Comparison of ENCODE assay signal across 26 mouse cellular contexts in genomic region chr10:8064281-8064680, GRCm38 (mm10).
DNase-seq lines count a peak whose midpoint lies in the region; ATAC-seq and TF ChIP-seq lines count a peak whose summit lies in the region.
"Had no signal": no experiment of that assay in that cellular context is flagged by ENCODE, and none has a peak within 500 bp of the region (broad histone marks: within the 10 kb centered on the region; RNA-seq: fewer than 3 reads in every experiment).

No protein-coding gene starts in this region.

- H3K27ac ChIP-seq in forebrain, embryonic 16.5 days (ENCODE audit: low read length) = no peak overlapping the region
- no peak overlapping the region for H3K27ac ChIP-seq in forebrain, embryonic 12.5 days
- peak overlapping the region; percentile 8; the same call in 1 of the 2 replicates for H3K27ac ChIP-seq in layer of hippocampus, adult 2 months
- H3K27ac ChIP-seq: embryonic facial prominence, embryonic 10.5 days; embryonic facial prominence, embryonic 13.5 days; gastrocnemius, adult 2 months; hindbrain, embryonic 12.5 days had no signal

- no peak for TF ChIP-seq POLR2A in brain, embryonic 14.5 days (IDR thresholded peaks at IDR 0.05; ENCODE audit: borderline replicate concordance, extremely low read depth, insufficient read depth, insufficient read length, poor library complexity, severe bottlenecking)

- no peaks in the 10 kb centered on the region for H3K4me1 ChIP-seq in forebrain, embryonic 16.5 days (replicated peaks; ENCODE audit: control insufficient read depth, insufficient read depth, low read length)
- no peaks in the 10 kb centered on the region for H3K4me1 ChIP-seq in forebrain, embryonic 12.5 days
- H3K4me1 ChIP-seq: embryonic facial prominence, embryonic 10.5 days; hindbrain, embryonic 12.5 days had no signal

- ATAC-seq in forebrain, embryonic 16.5 days = peak; percentile 59
- ATAC-seq in forebrain, embryonic 12.5 days (ENCODE audit: low FRiP score) = no peak
- ATAC-seq: inflammation-experienced regulatory T-cells, adult 6 months; intestine, embryonic 16.5 days; Patski had no signal

- no peak overlapping the region for H3K4me3 ChIP-seq in forebrain, embryonic 16.5 days (replicated peaks; ENCODE audit: low read length)
- no peak overlapping the region for H3K4me3 ChIP-seq in forebrain, embryonic 12.5 days (replicated peaks)
- H3K4me3 ChIP-seq in layer of hippocampus, adult 2 months = no peak overlapping the region
- H3K4me3 ChIP-seq: embryonic facial prominence, embryonic 10.5 days; embryonic facial prominence, embryonic 13.5 days; erythroblast, embryonic 14.5 days; gastrocnemius, adult 2 months; hindbrain, embryonic 12.5 days had no signal

- H3K36me3 ChIP-seq in forebrain, embryonic 16.5 days (ENCODE audit: control insufficient read depth, insufficient read depth) = no peaks in the 10 kb centered on the region
- no peaks in the 10 kb centered on the region for H3K36me3 ChIP-seq in forebrain, embryonic 12.5 days (replicated peaks)
- H3K36me3 ChIP-seq: embryonic facial prominence, embryonic 10.5 days; embryonic facial prominence, embryonic 13.5 days; G1E; hindbrain, embryonic 12.5 days had no signal

- H3K4me2 ChIP-seq in forebrain, embryonic 16.5 days (ENCODE audit: low read length) = no peak overlapping the region
- no peak overlapping the region for H3K4me2 ChIP-seq in forebrain, embryonic 12.5 days
- H3K4me2 ChIP-seq: embryonic facial prominence, embryonic 13.5 days; heart, embryonic 11.5 days; hindbrain, embryonic 12.5 days had no signal

- H3K27me3 ChIP-seq in forebrain, embryonic 16.5 days (replicated peaks; ENCODE audit: control insufficient read depth, insufficient read depth, low read length) = no peaks in the 10 kb centered on the region
- no peaks in the 10 kb centered on the region for H3K27me3 ChIP-seq in forebrain, embryonic 12.5 days
- H3K27me3 ChIP-seq: CH12.LX; embryonic facial prominence, embryonic 13.5 days; hindbrain, embryonic 12.5 days; Patski had no signal

- DNase-seq in cerebellum, postnatal 14 days = peak; percentile 32 to 40
- DNase-seq in cerebellum, adult 9-10 months = no peak
- DNase-seq in layer of hippocampus, adult 2 months (ENCODE audit: low spot score in 2 of 2) = no peak
- DNase-seq in layer of hippocampus, adult 9-11 months = no peak
- DNase-seq in brain, embryonic 14.5 days (ENCODE audit: low read depth) = peak; percentile 47
- DNase-seq: adrenal gland, postnatal 10 days; adrenal gland, postnatal 36 days; B cell, adult 2 months; cerebellum, adult 11 months; cerebellum, adult 8-10 months; embryo, embryonic 11 days; gastrocnemius, adult 2 months; gastrocnemius, postnatal 14 days; heart, adult 11 months had no signal

- no peak overlapping the region for H3K9ac ChIP-seq in forebrain, embryonic 16.5 days (replicated peaks; ENCODE audit: low read depth, low read length)
- H3K9ac ChIP-seq in forebrain, embryonic 12.5 days = no peak overlapping the region
- H3K9ac ChIP-seq: embryonic facial prominence, embryonic 13.5 days; hindbrain, embryonic 12.5 days had no signal

- WGBS in forebrain, embryonic 16.5 days = 54% methylated on average over 2 of the region's 2 CpGs
- 84% methylated on average over 2 of the region's 2 CpGs for WGBS in forebrain, embryonic 12.5 days

- H3K9me3 ChIP-seq in forebrain, embryonic 16.5 days (ENCODE audit: control insufficient read depth, low read length) = no peaks in the 10 kb centered on the region
- H3K9me3 ChIP-seq in forebrain, embryonic 12.5 days = no peaks in the 10 kb centered on the region
- H3K9me3 ChIP-seq: embryonic facial prominence, embryonic 10.5 days; embryonic facial prominence, embryonic 13.5 days; G1E; hindbrain, embryonic 12.5 days had no signal

- TF ChIP-seq CTCF in layer of hippocampus, adult 2 months (conservative IDR thresholded peaks at IDR 0.05) = no peak
- TF ChIP-seq CTCF in brain, embryonic 14.5 days (IDR thresholded peaks at IDR 0.05; ENCODE audit: borderline replicate concordance, extremely low read depth, insufficient read depth, insufficient read length) = no peak

Comparison
In these comparisons a context has a peak if more than half of its experiments do, and no peak if none do; other contexts are left out.
1. DNase-seq: peak in cerebellum, postnatal 14 days (2 of 2) and brain, embryonic 14.5 days (single experiment); none in cerebellum, adult 9-10 months (single experiment), layer of hippocampus, adult 2 months (0 of 2) and layer of hippocampus, adult 9-11 months (single experiment).